Mouse (Mus musculus): ENCODE measurements around the gene Tifa. TPM values are rescaled to one million over a fixed set of nuclear protein-coding genes. Genes with fewer than 3 reads are reported as not detected.

The Tifa gene
- polyA plus RNA-seq, 1 experiment from 2014 or later = 2.9 TPM

DNA sequence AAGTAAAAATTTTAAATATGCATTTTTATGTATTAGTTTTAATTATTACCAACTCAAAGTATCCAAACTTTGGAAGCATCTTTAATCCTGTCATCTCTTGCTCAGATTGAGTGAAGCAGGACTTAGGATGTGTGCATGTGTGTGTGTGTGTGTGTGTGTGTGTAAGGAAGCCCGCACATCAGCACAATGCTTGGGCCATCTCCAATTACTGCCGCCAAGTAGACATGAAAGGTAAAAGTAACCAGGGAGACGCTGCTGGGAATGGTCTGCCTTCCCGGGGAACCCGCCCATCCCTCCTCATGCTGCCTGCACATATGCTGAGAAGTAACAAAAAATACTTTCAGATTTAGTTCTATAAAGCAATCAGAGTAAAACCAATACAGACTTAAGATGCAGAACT is 18.2 kb downstream of the Tifa start:
- no peaks in the 10 kb centered on the region for H3K4me1 ChIP-seq (replicated peaks)
- H3K9ac ChIP-seq = no peak overlapping the region
- H3K36me3 ChIP-seq = peaks cover 54% of the 10 kb centered on the region
- no peak for ATAC-seq (ENCODE audit: low FRiP score, low read depth)
- H3K4me2 ChIP-seq = no peak overlapping the region
- 16% methylated on average over 5 of the region's 5 CpGs for WGBS
- no peak overlapping the region for H3K4me3 ChIP-seq
- H3K27me3 ChIP-seq = no peaks in the 10 kb centered on the region
- H3K27ac ChIP-seq (replicated peaks) = no peak overlapping the region
- H3K9me3 ChIP-seq = no peaks in the 10 kb centered on the region

- no peak overlapping the region for H3K27ac ChIP-seq (replicated peaks)
- H3K27me3 ChIP-seq = no peaks in the 10 kb centered on the region
- no peaks in the 10 kb centered on the region for H3K4me1 ChIP-seq (replicated peaks)
- ATAC-seq (ENCODE audit: low FRiP score, low read depth) = no peak
- WGBS = 91% methylated on average over 7 of the region's 7 CpGs
- H3K9me3 ChIP-seq = no peaks in the 10 kb centered on the region
- peaks cover 59% of the 10 kb centered on the region for H3K36me3 ChIP-seq
- H3K4me2 ChIP-seq = no peak overlapping the region
- H3K9ac ChIP-seq = no peak overlapping the region
- no peak overlapping the region for H3K4me3 ChIP-seq
These were observed 19.5 kb downstream of the Tifa start for GRCm38 (mm10) chr3:127809103-127809502.

DNA sequence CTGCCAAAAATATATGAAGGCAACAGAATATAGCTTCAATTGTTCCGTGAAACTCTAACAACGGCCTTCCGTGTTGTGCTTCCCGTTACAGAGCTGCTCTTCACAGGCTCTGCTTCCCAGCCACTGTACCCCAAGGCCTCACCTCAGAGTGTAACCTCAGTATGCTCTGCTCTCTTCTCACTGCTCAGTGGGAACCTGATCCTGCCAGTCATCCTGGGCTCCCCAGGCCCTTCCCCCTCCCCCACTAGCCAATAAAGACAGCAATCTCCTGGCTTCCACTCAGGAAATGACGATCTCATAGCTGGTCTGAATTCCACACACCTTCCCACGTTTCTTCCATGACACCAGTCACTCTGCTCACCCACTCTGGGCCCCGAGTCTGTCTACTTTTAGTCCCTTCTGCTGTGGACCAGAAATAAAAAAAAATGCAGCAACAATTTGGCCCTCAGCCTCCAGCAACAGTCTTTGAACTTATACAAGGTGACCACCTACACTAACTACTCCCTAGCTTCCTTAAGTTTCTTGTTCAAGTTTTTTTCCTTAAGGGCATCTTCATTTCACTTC is 27.6 kb downstream of the Tifa start:
- no peak overlapping the region for H3K27ac ChIP-seq (replicated peaks)
- H3K36me3 ChIP-seq = peaks cover 38% of the 10 kb centered on the region
- no peak overlapping the region for H3K9ac ChIP-seq
- 78% methylated on average over 7 of the region's 7 CpGs for WGBS
- no peaks in the 10 kb centered on the region for H3K4me1 ChIP-seq (replicated peaks)
- no peak for ATAC-seq (ENCODE audit: low FRiP score, low read depth)
- no peak overlapping the region for H3K4me3 ChIP-seq
- H3K9me3 ChIP-seq = no peaks in the 10 kb centered on the region
- H3K4me2 ChIP-seq = no peak overlapping the region
- no peaks in the 10 kb centered on the region for H3K27me3 ChIP-seq

- Histone ChIP-seq H3K4me1 (replicated peaks) (no peaks in the 10 kb centered on the region), H3K36me3 (peaks cover 29% of the 10 kb centered on the region), H3K4me2 (no peak overlapping the region), H3K9me3 (no peaks in the 10 kb centered on the region), H3K9ac (no peak overlapping the region), H3K4me3 (no peak overlapping the region), H3K27me3 (no peaks in the 10 kb centered on the region), H3K27ac (replicated peaks) (no peak overlapping the region)
- WGBS = 83% methylated on average over 11 of the region's 11 CpGs
- no peak for ATAC-seq (ENCODE audit: low FRiP score, low read depth)
These were observed 29.4 kb downstream of the Tifa start for GRCm38 (mm10) chr3:127818694-127819663.

GRCm38 (mm10) chr3:127820400-127820799 is 30.8 kb downstream of the Tifa start:
- Histone ChIP-seq H3K27me3 (no peaks in the 10 kb centered on the region), H3K27ac (replicated peaks) (no peak overlapping the region), H3K4me1 (replicated peaks) (no peaks in the 10 kb centered on the region), H3K9me3 (no peaks in the 10 kb centered on the region), H3K36me3 (peaks cover 29% of the 10 kb centered on the region), H3K9ac (no peak overlapping the region), H3K4me3 (no peak overlapping the region), H3K4me2 (no peak overlapping the region)
- no peak for ATAC-seq (ENCODE audit: low FRiP score, low read depth)
- WGBS = 88% methylated on average over 1 of the region's 1 CpGs

- H3K9ac ChIP-seq = no peak overlapping the region
- H3K9me3 ChIP-seq = no peaks in the 10 kb centered on the region
- WGBS = 89% methylated on average over 5 of the region's 5 CpGs
- peaks cover under 1% of the 10 kb centered on the region; the same call in 1 of the 2 replicates for H3K4me1 ChIP-seq (replicated peaks)
- H3K27ac ChIP-seq (replicated peaks) = no peak overlapping the region
- no peaks in the 10 kb centered on the region for H3K27me3 ChIP-seq
- H3K36me3 ChIP-seq = peaks cover 24% of the 10 kb centered on the region
- no peak for ATAC-seq (ENCODE audit: low FRiP score, low read depth)
- H3K4me2 ChIP-seq = no peak overlapping the region
- H3K4me3 ChIP-seq = no peak overlapping the region
These were observed 31.6 kb downstream of the Tifa start for GRCm38 (mm10) chr3:127821209-127821608.

GRCm38 (mm10) chr3:127823886-127824863 is 34.6 kb downstream of the Tifa start:
- WGBS = 85% methylated on average over 17 of the region's 17 CpGs
- H3K9me3 ChIP-seq = no peaks in the 10 kb centered on the region
- H3K4me2 ChIP-seq = no peak overlapping the region
- H3K9ac ChIP-seq = no peak overlapping the region
- no peak overlapping the region for H3K27ac ChIP-seq (replicated peaks)
- 0 out of 2 replicates have a peak, but pooled peaks have one; percentile 54 for ATAC-seq (ENCODE audit: low FRiP score, low read depth)
- no peaks in the 10 kb centered on the region for H3K27me3 ChIP-seq
- H3K4me3 ChIP-seq = no peak overlapping the region
- peaks cover 16% of the 10 kb centered on the region for H3K36me3 ChIP-seq
- peaks cover 12% of the 10 kb centered on the region; the same call in 1 of the 2 replicates for H3K4me1 ChIP-seq (replicated peaks)

GRCm38 (mm10) chr3:127826503-127826902 is 36.9 kb downstream of the Tifa start:
- Histone ChIP-seq H3K27me3 (no peaks in the 10 kb centered on the region), H3K4me2 (no peak overlapping the region), H3K27ac (replicated peaks) (no peak overlapping the region)

DNA sequence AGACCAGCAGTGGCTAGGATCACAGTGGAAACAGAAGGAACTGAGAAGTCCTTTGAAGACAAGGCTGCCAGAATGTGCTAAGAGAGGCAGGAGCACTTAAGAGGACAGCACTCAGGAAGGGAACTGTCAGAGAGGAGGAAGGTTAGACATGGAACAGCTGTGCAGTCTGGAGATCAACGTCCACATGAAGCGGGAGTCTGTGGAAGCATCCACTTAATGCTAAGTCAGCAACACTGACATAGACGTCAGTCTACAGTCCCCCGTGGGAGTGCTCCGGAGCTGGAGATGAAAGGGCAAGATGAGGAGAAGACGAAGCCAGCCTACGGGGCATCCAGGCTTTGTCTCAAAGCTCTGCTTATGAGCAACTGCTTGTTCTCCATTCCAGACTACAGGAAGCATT is 37.5 kb downstream of the Tifa start:
- Histone ChIP-seq H3K36me3 (peaks cover 3% of the 10 kb centered on the region; the same call in 1 of the 2 replicates), H3K4me3 (no peak overlapping the region), H3K27ac (replicated peaks) (no peak overlapping the region), H3K9ac (no peak overlapping the region), H3K4me1 (replicated peaks) (peaks cover 12% of the 10 kb centered on the region; the same call in 1 of the 2 replicates), H3K4me2 (no peak overlapping the region), H3K9me3 (no peaks in the 10 kb centered on the region), H3K27me3 (no peaks in the 10 kb centered on the region)
- 38% methylated on average over 7 of the region's 7 CpGs for WGBS
- peak; percentile 28; the same call in 1 of the 2 replicates for ATAC-seq (ENCODE audit: low FRiP score, low read depth)

More at GRCm38 (mm10) chr3:127826503-127826902, 36.9 kb downstream of the Tifa start:
- 84% methylated on average over 7 of the region's 7 CpGs for WGBS
- no peak overlapping the region for H3K4me3 ChIP-seq
- H3K9ac ChIP-seq = no peak overlapping the region
- no peak; the same call in 1 of the 2 replicates for ATAC-seq (ENCODE audit: low FRiP score, low read depth)
- no peaks in the 10 kb centered on the region for H3K9me3 ChIP-seq
- peaks cover 12% of the 10 kb centered on the region; the same call in 1 of the 2 replicates for H3K4me1 ChIP-seq (replicated peaks)
- peaks cover 7% of the 10 kb centered on the region; the same call in 1 of the 2 replicates for H3K36me3 ChIP-seq

DNA sequence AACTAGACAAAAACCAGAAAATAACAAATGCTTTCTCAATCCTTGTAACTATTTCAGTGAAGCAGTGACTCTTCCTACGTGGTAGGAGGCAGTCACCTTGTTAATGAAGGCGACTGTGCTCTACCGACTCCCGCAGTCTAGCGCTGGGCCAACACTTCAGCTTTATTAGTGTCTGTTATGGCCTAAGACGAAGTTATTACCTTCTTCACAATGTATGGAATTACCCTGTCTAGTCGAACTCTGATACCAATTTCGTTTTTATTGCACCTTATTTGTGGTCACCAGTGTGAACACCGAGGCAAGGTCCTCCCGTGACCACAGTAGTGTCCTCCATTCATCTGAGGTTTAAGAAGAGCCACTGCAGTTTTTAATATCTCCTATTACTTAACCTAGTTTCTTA is 40.6 kb downstream of the Tifa start:
- no peaks in the 10 kb centered on the region for H3K27me3 ChIP-seq
- peaks cover 20% of the 10 kb centered on the region for H3K4me1 ChIP-seq (replicated peaks)
- H3K27ac ChIP-seq (replicated peaks) = no peak overlapping the region
- no peaks in the 10 kb centered on the region for H3K36me3 ChIP-seq
- H3K9me3 ChIP-seq = no peaks in the 10 kb centered on the region
- WGBS = 95% methylated on average over 10 of the region's 10 CpGs
- no peak for ATAC-seq (ENCODE audit: low FRiP score, low read depth)
- no peak overlapping the region for H3K4me2 ChIP-seq
- no peak overlapping the region for H3K4me3 ChIP-seq
- H3K9ac ChIP-seq = no peak overlapping the region

GRCm38 (mm10) chr3:127831079-127831478 is 41.5 kb downstream of the Tifa start:
- Histone ChIP-seq H3K36me3 (no peaks in the 10 kb centered on the region), H3K4me1 (replicated peaks) (peaks cover 29% of the 10 kb centered on the region), H3K27me3 (no peaks in the 10 kb centered on the region), H3K4me3 (no peak overlapping the region), H3K9me3 (no peaks in the 10 kb centered on the region), H3K27ac (replicated peaks) (no peak overlapping the region), H3K9ac (no peak overlapping the region), H3K4me2 (no peak overlapping the region)
- 60% methylated on average over 6 of the region's 6 CpGs for WGBS
- ATAC-seq (ENCODE audit: low FRiP score, low read depth) = no peak
